In genomic region chr11:48788311-48789089, GRCm38 (mm10) we compare ENCODE assay signal across 8 mouse cellular contexts. TPM values are rescaled to one million over a fixed set of nuclear protein-coding genes. Genes with fewer than 3 reads are reported as not detected.
DNase-seq lines count a peak whose midpoint lies in the region; ATAC-seq lines count a peak whose summit lies in the region.

No protein-coding gene starts in this region.

- no peaks in the 10 kb centered on the region for H3K27me3 ChIP-seq in embryonic facial prominence, embryonic 13.5 days
- H3K27me3 ChIP-seq in limb, embryonic 15.5 days = no peaks in the 10 kb centered on the region
- no peaks in the 10 kb centered on the region for H3K27me3 ChIP-seq in midbrain, embryonic 16.5 days (ENCODE audit: control insufficient read depth, insufficient read depth, low read depth, low read length)

- no peak overlapping the region for H3K27ac ChIP-seq in embryonic facial prominence, embryonic 13.5 days
- no peak overlapping the region for H3K27ac ChIP-seq in limb, embryonic 15.5 days
- H3K27ac ChIP-seq in midbrain, embryonic 16.5 days (ENCODE audit: low read length) = peak overlapping the region; percentile 59

- ATAC-seq in embryonic facial prominence, embryonic 13.5 days (ENCODE audit: insufficient number of reproducible peaks, insufficient read depth, low FRiP score, low TSS enrichment, low read depth) = 0 out of 2 replicates have a peak, but pooled peaks have one; percentile 57
- no peak for ATAC-seq in limb, embryonic 15.5 days (ENCODE audit: insufficient number of reproducible peaks, low FRiP score, low TSS enrichment, low read depth)
- peak; percentile 86 for ATAC-seq in midbrain, embryonic 16.5 days

- peak overlapping the region; percentile 42 for H3K4me3 ChIP-seq in embryonic facial prominence, embryonic 13.5 days
- H3K4me3 ChIP-seq in limb, embryonic 15.5 days = peak overlapping the region; percentile 41
- peak overlapping the region; percentile 44 for H3K4me3 ChIP-seq in midbrain, embryonic 16.5 days (ENCODE audit: low read depth, low read length)

- H3K9ac ChIP-seq in embryonic facial prominence, embryonic 13.5 days = peak overlapping the region; percentile 62; the same call in 1 of the 2 replicates
- peak overlapping the region; percentile 7; the same call in 1 of the 2 replicates for H3K9ac ChIP-seq in limb, embryonic 15.5 days
- peak overlapping the region; percentile 56 for H3K9ac ChIP-seq in midbrain, embryonic 16.5 days (ENCODE audit: low read depth, low read length)

- H3K4me2 ChIP-seq in embryonic facial prominence, embryonic 13.5 days = peak overlapping the region; percentile 61
- peak overlapping the region; percentile 58 for H3K4me2 ChIP-seq in limb, embryonic 15.5 days
- peak overlapping the region; percentile 70 for H3K4me2 ChIP-seq in midbrain, embryonic 16.5 days (ENCODE audit: low read length)

- H3K9me3 ChIP-seq in embryonic facial prominence, embryonic 13.5 days = no peaks in the 10 kb centered on the region
- H3K9me3 ChIP-seq in limb, embryonic 15.5 days = no peaks in the 10 kb centered on the region
- H3K9me3 ChIP-seq in midbrain, embryonic 16.5 days (replicated peaks; ENCODE audit: control insufficient read depth, low read length, poor library complexity, severe bottlenecking) = no peaks in the 10 kb centered on the region

- 5% methylated on average over 16 of the region's 16 CpGs for WGBS in embryonic facial prominence, embryonic 13.5 days
- 12% methylated on average over 16 of the region's 16 CpGs for WGBS in limb, embryonic 15.5 days
- WGBS in midbrain, embryonic 16.5 days = 4% methylated on average over 16 of the region's 16 CpGs

- no peaks in the 10 kb centered on the region; the same call in 1 of the 2 replicates for H3K4me1 ChIP-seq in embryonic facial prominence, embryonic 13.5 days
- peaks cover 6% of the 10 kb centered on the region; the same call in 1 of the 2 replicates for H3K4me1 ChIP-seq in limb, embryonic 15.5 days
- H3K4me1 ChIP-seq in midbrain, embryonic 16.5 days (ENCODE audit: control insufficient read depth, insufficient read depth, low read length) = peaks cover 3% of the 10 kb centered on the region; the same call in 1 of the 2 replicates

- no peaks in the 10 kb centered on the region for H3K36me3 ChIP-seq in embryonic facial prominence, embryonic 13.5 days
- no peaks in the 10 kb centered on the region for H3K36me3 ChIP-seq in limb, embryonic 15.5 days
- H3K36me3 ChIP-seq in midbrain, embryonic 16.5 days (ENCODE audit: control insufficient read depth, insufficient read depth, low read length) = no peaks in the 10 kb centered on the region

- peak; percentile 88 for DNase-seq in CD4-positive helper T cell, adult 2 months (ENCODE audit: low read depth, low spot score)
- DNase-seq in adrenal gland, postnatal 36 days = peak; percentile 73 to 82
- peak; percentile 77 for DNase-seq in heart, adult 8-10 months (ENCODE audit: low spot score)
- peak; percentile 67 to 90 for DNase-seq in kidney, adult 8-10 months
- peak; percentile 54 to 73 for DNase-seq in spleen, postnatal 36 days (ENCODE audit: low spot score in 2 of 2)

RNA-seq across cellular contexts. Expression of gene Rack1, which starts 11.6 kb away (rescaled TPM):
- 100 to 1,000 TPM; 711 to 729 TPM for total RNA-seq in adrenal gland, postnatal 36 days (2021)
- polyA plus RNA-seq in embryonic facial prominence, embryonic 13.5 days (2015; fragmentation: Nextera tagmentation; extraction: Ambion mirVana) = 729 and 806 TPM in 2 replicates
- total RNA-seq in heart, adult 8-10 months (2022) = 100 to 1,000 TPM; 385 to 495 (median 425) TPM
- polyA plus RNA-seq in limb, embryonic 15.5 days (2015; fragmentation: Nextera tagmentation; extraction: Ambion mirVana) = 646 and 717 TPM in 2 replicates
- 347 and 351 TPM in 2 replicates for polyA plus RNA-seq in midbrain, embryonic 16.5 days (2015; fragmentation: Nextera tagmentation; extraction: Ambion mirVana)

RNA-seq across cellular contexts. Expression of gene Trim41, which starts 28.7 kb away (rescaled TPM):
- total RNA-seq in adrenal gland, postnatal 36 days (2021) = 10 to 100 TPM; 32.9 to 45.2 TPM
- 8.3 and 8.7 TPM in 2 replicates for polyA plus RNA-seq in embryonic facial prominence, embryonic 13.5 days (2015; fragmentation: Nextera tagmentation; extraction: Ambion mirVana)
- 10 to 100 TPM; 22.2 to 28.9 (median 23.8) TPM for total RNA-seq in heart, adult 8-10 months (2022)
- 5.6 and 7.8 TPM in 2 replicates for polyA plus RNA-seq in limb, embryonic 15.5 days (2015; fragmentation: Nextera tagmentation; extraction: Ambion mirVana)
- 6.7 and 6.9 TPM in 2 replicates for polyA plus RNA-seq in midbrain, embryonic 16.5 days (2015; fragmentation: Nextera tagmentation; extraction: Ambion mirVana)

RNA-seq across cellular contexts. Expression of gene Trim7, which starts 37.4 kb away (rescaled TPM):
- total RNA-seq in adrenal gland, postnatal 36 days (2021) = 1 to 10 TPM; 6.4 to 8.6 TPM
- 1.0 and 1.1 TPM in 2 replicates for polyA plus RNA-seq in embryonic facial prominence, embryonic 13.5 days (2015; fragmentation: Nextera tagmentation; extraction: Ambion mirVana)
- 10 to 100 TPM; 15.6 to 31.7 (median 17.5) TPM for total RNA-seq in heart, adult 8-10 months (2022)
- 2.0 and 2.8 TPM in 2 replicates for polyA plus RNA-seq in limb, embryonic 15.5 days (2015; fragmentation: Nextera tagmentation; extraction: Ambion mirVana)
- 1.8 and 3.6 TPM in 2 replicates for polyA plus RNA-seq in midbrain, embryonic 16.5 days (2015; fragmentation: Nextera tagmentation; extraction: Ambion mirVana)

RNA-seq across cellular contexts. Expression of gene Gm12184, which starts 38.0 kb away (rescaled TPM):
- total RNA-seq in adrenal gland, postnatal 36 days (2021) = 1 to 10 TPM; 1.4 to 3.2 TPM
- polyA plus RNA-seq in embryonic facial prominence, embryonic 13.5 days (2015; fragmentation: Nextera tagmentation; extraction: Ambion mirVana) = 3.4 and 3.6 TPM in 2 replicates
- 1 to 10 TPM; 1.6 to 5.4 (median 3.7) TPM for total RNA-seq in heart, adult 8-10 months (2022)
- polyA plus RNA-seq in limb, embryonic 15.5 days (2015; fragmentation: Nextera tagmentation; extraction: Ambion mirVana) = 2.0 and 3.0 TPM in 2 replicates
- polyA plus RNA-seq in midbrain, embryonic 16.5 days (2015; fragmentation: Nextera tagmentation; extraction: Ambion mirVana) = 1.3 and 1.8 TPM in 2 replicates

Comparison
In these comparisons a context has a peak if more than half of its experiments do, and no peak if none do; other contexts are left out.
1. H3K9ac ChIP-seq: peak in every context shown above with its lines; median percentile 62 in embryonic facial prominence, embryonic 13.5 days; 56 in midbrain, embryonic 16.5 days; 7 in limb, embryonic 15.5 days.